Mouse (Mus musculus) erythroid progenitor cell, adult 5-6 weeks (primary cell): ENCODE measurements around the gene Ptrh1. TPM values are rescaled to one million over a fixed set of nuclear protein-coding genes. Genes with fewer than 3 reads are reported as not detected.

Source experiments
- total RNA-seq, 2 experiments: library from RNA; stranded (forward) in 1 of 2; stranded (reverse) in 1 of 2; fragments of 150-400 nt in 1 of 2; fragments of 186-747, 209-891 nt in 1 of 2; gene quantifications; 2 replicates each; pipeline versions ENCODE4 v1.2.3 to v1.2.4; 2015 to 2017; ENCODE audit warnings: low replicate concordance in 2 of 2

The Ptrh1 gene
- total RNA-seq, 2 experiments from 2014 or later: not detected

Other genes with a start within 250 kb of the Ptrh1 start
- 3.6 and 12.6 TPM in 2 replicates for gene Fam102a, start 240.5 kb upstream of the Ptrh1 start, total RNA-seq (2015; ENCODE audit: low replicate concordance)
- gene Fam102a, start 240.5 kb upstream of the Ptrh1 start, total RNA-seq (2017; ENCODE audit: low replicate concordance): 0.77 and 3.0 TPM in 2 replicates
- 33.9 and 45.3 TPM in 2 replicates for gene Dpm2, start 204.9 kb upstream of the Ptrh1 start, total RNA-seq (2015; ENCODE audit: low replicate concordance)
- 11.8 and 21.1 TPM in 2 replicates for gene Dpm2, start 204.9 kb upstream of the Ptrh1 start, total RNA-seq (2017; ENCODE audit: low replicate concordance)
- gene Pip5kl1, start 201.0 kb upstream of the Ptrh1 start, total RNA-seq (2015; ENCODE audit: low replicate concordance): not detected in 2 replicates
- not detected in 2 replicates for gene Pip5kl1, start 201.0 kb upstream of the Ptrh1 start, total RNA-seq (2017; ENCODE audit: low replicate concordance)
- gene 9430097D07Rik, start 200.1 kb upstream of the Ptrh1 start, total RNA-seq (2015; ENCODE audit: low replicate concordance): not detected in 2 replicates
- gene 9430097D07Rik, start 200.1 kb upstream of the Ptrh1 start, total RNA-seq (2017; ENCODE audit: low replicate concordance): 0.90 TPM in 1 of 2 replicates, not detected in the other
- gene St6galnac4, start 188.7 kb upstream of the Ptrh1 start, total RNA-seq (2015; ENCODE audit: low replicate concordance): 2.9 and 3.8 TPM in 2 replicates
- gene St6galnac4, start 188.7 kb upstream of the Ptrh1 start, total RNA-seq (2017; ENCODE audit: low replicate concordance): 2.3 and 2.4 TPM in 2 replicates
- gene St6galnac6, start 176.1 kb upstream of the Ptrh1 start, total RNA-seq (2015; ENCODE audit: low replicate concordance): not detected in 2 replicates
- 0.64 and 3.9 TPM in 2 replicates for gene St6galnac6, start 176.1 kb upstream of the Ptrh1 start, total RNA-seq (2017; ENCODE audit: low replicate concordance)
- 0.84 TPM in 1 of 2 replicates, not detected in the other for gene Ak1, start 154.0 kb upstream of the Ptrh1 start, total RNA-seq (2015; ENCODE audit: low replicate concordance)
- gene Ak1, start 154.0 kb upstream of the Ptrh1 start, total RNA-seq (2017; ENCODE audit: low replicate concordance): not detected in 2 replicates
- 5.4 and 15.5 TPM in 2 replicates for gene Eng, start 129.2 kb upstream of the Ptrh1 start, total RNA-seq (2015; ENCODE audit: low replicate concordance)
- 0.64 and 1.4 TPM in 2 replicates for gene Eng, start 129.2 kb upstream of the Ptrh1 start, total RNA-seq (2017; ENCODE audit: low replicate concordance)
- not detected in 2 replicates for gene Fpgs, start 71.6 kb upstream of the Ptrh1 start, total RNA-seq (2015; ENCODE audit: low replicate concordance)
- 1.5 and 3.7 TPM in 2 replicates for gene Fpgs, start 71.6 kb upstream of the Ptrh1 start, total RNA-seq (2017; ENCODE audit: low replicate concordance)
- gene Cdk9, start 62.7 kb upstream of the Ptrh1 start, total RNA-seq (2015; ENCODE audit: low replicate concordance): 17.2 and 33.9 TPM in 2 replicates
- 26.2 and 29.3 TPM in 2 replicates for gene Cdk9, start 62.7 kb upstream of the Ptrh1 start, total RNA-seq (2017; ENCODE audit: low replicate concordance)
- 8.6 and 10.5 TPM in 2 replicates for gene Sh2d3c, start 54.7 kb upstream of the Ptrh1 start, total RNA-seq (2015; ENCODE audit: low replicate concordance)
- gene Sh2d3c, start 54.7 kb upstream of the Ptrh1 start, total RNA-seq (2017; ENCODE audit: low replicate concordance): 1.5 and 3.3 TPM in 2 replicates
- not detected in 2 replicates for gene 6330409D20Rik, start 34.8 kb upstream of the Ptrh1 start, total RNA-seq (2015; ENCODE audit: low replicate concordance)
- not detected in 2 replicates for gene 6330409D20Rik, start 34.8 kb upstream of the Ptrh1 start, total RNA-seq (2017; ENCODE audit: low replicate concordance)
- 2.9 and 4.2 TPM in 2 replicates for gene Tor2a, start 18.6 kb upstream of the Ptrh1 start, total RNA-seq (2015; ENCODE audit: low replicate concordance)
- gene Tor2a, start 18.6 kb upstream of the Ptrh1 start, total RNA-seq (2017; ENCODE audit: low replicate concordance): 0.91 and 4.5 TPM in 2 replicates
- 1.3 TPM in 1 of 2 replicates, not detected in the other for gene Ttc16, start 153 bp upstream of the Ptrh1 start, total RNA-seq (2015; ENCODE audit: low replicate concordance)
- gene Ttc16, start 153 bp upstream of the Ptrh1 start, total RNA-seq (2017; ENCODE audit: low replicate concordance): not detected in 2 replicates
- not detected in 2 replicates for gene Cfap157, start 8.6 kb downstream of the Ptrh1 start, total RNA-seq (2015; ENCODE audit: low replicate concordance)
- gene Cfap157, start 8.6 kb downstream of the Ptrh1 start, total RNA-seq (2017; ENCODE audit: low replicate concordance): not detected in 2 replicates
- 0.84 and 1.4 TPM in 2 replicates for gene Stxbp1, start 71.5 kb downstream of the Ptrh1 start, total RNA-seq (2015; ENCODE audit: low replicate concordance)
- 0.61 and 4.0 TPM in 2 replicates for gene Stxbp1, start 71.5 kb downstream of the Ptrh1 start, total RNA-seq (2017; ENCODE audit: low replicate concordance)
- 2.2 and 8.8 TPM in 2 replicates for gene Fam129b, start 100.3 kb downstream of the Ptrh1 start, total RNA-seq (2015; ENCODE audit: low replicate concordance)
- gene Fam129b, start 100.3 kb downstream of the Ptrh1 start, total RNA-seq (2017; ENCODE audit: low replicate concordance): 5.0 and 11.5 TPM in 2 replicates
- gene Rpl12, start 185.8 kb downstream of the Ptrh1 start, total RNA-seq (2015; ENCODE audit: low replicate concordance): 414 and 420 TPM in 2 replicates
- gene Rpl12, start 185.8 kb downstream of the Ptrh1 start, total RNA-seq (2017; ENCODE audit: low replicate concordance): 266 and 285 TPM in 2 replicates
- 3.8 TPM in 1 of 2 replicates, not detected in the other for gene Lrsam1, start 185.8 kb downstream of the Ptrh1 start, total RNA-seq (2015; ENCODE audit: low replicate concordance)
- gene Lrsam1, start 185.8 kb downstream of the Ptrh1 start, total RNA-seq (2017; ENCODE audit: low replicate concordance): 0.30 and 1.0 TPM in 2 replicates
- 1.3 and 2.2 TPM in 2 replicates for gene Slc2a8, start 206.3 kb downstream of the Ptrh1 start, total RNA-seq (2015; ENCODE audit: low replicate concordance)
- 1.0 and 2.0 TPM in 2 replicates for gene Slc2a8, start 206.3 kb downstream of the Ptrh1 start, total RNA-seq (2017; ENCODE audit: low replicate concordance)